Mouse (Mus musculus) embryonic facial prominence, embryonic 11.5 days (tissue): ENCODE results near the gene Slfn14. TPM values are rescaled to one million over a fixed set of nuclear protein-coding genes. Genes with fewer than 3 reads are reported as not detected.
A peak's percentile ranks its signal among the peaks of the same experiment; 100 is the strongest.
"Not testable (repeated sequence)": the region's sequence is repeated elsewhere in the genome, so short reads cannot be mapped to it uniquely, and the experiment has no call there.

Experiments
- ATAC-seq: fragments of 200-750 bp; cut with Nextera tagmentation; replicated peaks from 2 replicates; pipeline ENCODE4 v1.8.0; 2017; ENCODE audit warnings: low read depth; ENCODE audit not compliant: insufficient number of reproducible peaks, low FRiP score, low TSS enrichment
- DNase-seq: peaks from one replicate; pipeline ENCODE4 v3.0.0-alpha.2; 2015; ENCODE audit warnings: low spot score
- H3K27ac ChIP-seq: fragments of 300-500 bp; sonication (generic); replicated peaks from 2 replicates; pipeline ENCODE4 v1.5.1; 2014; ENCODE audit warnings: mild to moderate bottlenecking, low read depth, low read length, control low read depth
- H3K27me3 ChIP-seq: fragments of 300-500 bp; sonication (generic); 2 replicates; pipeline ENCODE4 v1.6.1; 2014; ENCODE audit warnings: mild to moderate bottlenecking, low read length, moderate library complexity, mixed read lengths; ENCODE audit not compliant: control insufficient read depth, insufficient read depth
- H3K36me3 ChIP-seq: fragments of 300-500 bp; sonication (generic); replicated peaks from 2 replicates; pipeline ENCODE4 v1.6.1; 2014; ENCODE audit warnings: low read depth, mild to moderate bottlenecking, low read length, moderate library complexity, mixed read lengths; ENCODE audit not compliant: control insufficient read depth, insufficient read depth
- H3K4me1 ChIP-seq: fragments of 300-500 bp; sonication (generic); 2 replicates; pipeline ENCODE4 v1.6.1; 2014; ENCODE audit warnings: low read length, mixed read lengths; ENCODE audit not compliant: control insufficient read depth, insufficient read depth
- H3K4me2 ChIP-seq: fragments of 300-500 bp; sonication (generic); 2 replicates; pipeline ENCODE4 v1.6.1; 2014; ENCODE audit warnings: low read depth, mild to moderate bottlenecking, control low read depth, low read length, moderate library complexity
- H3K4me3 ChIP-seq: fragments of 300-500 bp; sonication (generic); 2 replicates; pipeline ENCODE4 v1.5.1; 2014; ENCODE audit warnings: low read depth, low read length, control low read depth
- H3K9ac ChIP-seq: fragments of 300-500 bp; sonication (generic); replicated peaks from 2 replicates; pipeline ENCODE4 v1.6.1; 2014; ENCODE audit warnings: mild to moderate bottlenecking, control low read depth, low read length
- H3K9me3 ChIP-seq: fragments of 300-500 bp; sonication (generic); replicated peaks from 2 replicates; pipeline ENCODE4 v1.6.1; 2016; ENCODE audit warnings: mild to moderate bottlenecking, low read length, inconsistent platforms, mixed read lengths; ENCODE audit not compliant: control insufficient read depth
- WGBS: fragments of 180-500 bp; shearing (Covaris S2); extraction: QIAGEN DNeasy Blood & Tissue Kit; methylation state at CpG from one replicate; pipeline ENCODE4 v1.1.7; 2014; 5-methylcytosine and 5-hydroxymethylcytosine counted together
- polyA plus RNA-seq: library from polyadenylated mRNA; unstranded; fragments of >200 nt; fragmentation: Nextera tagmentation; extraction: Ambion mirVana; gene quantifications from 2 replicates; pipeline ENCODE4 v1.2.1, GENCODE M21; 2014

The Slfn14 gene
- polyA plus RNA-seq: 0.56 and 0.81 TPM in 2 replicates

DNA sequence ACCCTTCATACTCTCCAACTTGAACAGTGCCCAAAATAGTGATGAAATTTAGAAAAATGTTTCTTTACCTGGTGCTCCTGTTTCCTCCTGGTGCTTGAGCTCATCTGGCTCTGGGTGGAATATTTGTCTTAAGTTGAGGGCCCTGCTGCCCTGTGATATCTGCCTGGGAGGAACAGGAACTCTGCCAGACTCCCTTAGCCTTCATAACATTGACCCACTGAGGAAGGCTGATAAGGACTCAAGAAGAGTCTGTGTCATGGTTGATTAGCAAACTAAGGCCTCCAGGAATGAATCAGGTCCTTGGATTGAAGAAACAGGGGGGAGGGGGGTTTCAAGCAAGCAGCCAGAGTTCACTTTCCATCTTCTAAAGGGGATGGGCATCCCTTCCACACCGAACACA lies at the start of gene Slfn14:
Slfn14 (minus strand) TSS at position 161 of the 400 bp plus-strand sequence.
- H3K4me1 ChIP-seq: no peaks in the 10 kb centered on the region
- no peak within 1 kb of the TSS for H3K4me2 ChIP-seq
- no peaks in the 10 kb centered on the region for H3K36me3 ChIP-seq
- H3K9me3 ChIP-seq: no peaks in the 10 kb centered on the region
- no peak within 1 kb of the TSS for H3K4me3 ChIP-seq
- H3K27ac ChIP-seq: no peak within 1 kb of the TSS
- H3K9ac ChIP-seq: no peak within 1 kb of the TSS
- H3K27me3 ChIP-seq: no peaks in the 10 kb centered on the region
- DNase-seq: no peak
- no peak for ATAC-seq
- 91% methylated on average over 1 of the region's 1 CpGs for WGBS

- no peak overlapping the region for H3K9ac ChIP-seq
- no peak for DNase-seq
- H3K4me2 ChIP-seq: no peak overlapping the region
- no peak for ATAC-seq
- no peaks in the 10 kb centered on the region for H3K4me1 ChIP-seq
- no peaks in the 10 kb centered on the region for H3K9me3 ChIP-seq
- 90% methylated on average over 7 of the region's 7 CpGs for WGBS
- no peak overlapping the region for H3K4me3 ChIP-seq
- H3K27me3 ChIP-seq: no peaks in the 10 kb centered on the region
- no peak overlapping the region for H3K27ac ChIP-seq
- H3K36me3 ChIP-seq: no peaks in the 10 kb centered on the region; the same call in none of the 2 replicates
Measured at GRCm38 (mm10) chr11:83335826-83336225, 49.3 kb upstream of the Slfn14 start.

DNA sequence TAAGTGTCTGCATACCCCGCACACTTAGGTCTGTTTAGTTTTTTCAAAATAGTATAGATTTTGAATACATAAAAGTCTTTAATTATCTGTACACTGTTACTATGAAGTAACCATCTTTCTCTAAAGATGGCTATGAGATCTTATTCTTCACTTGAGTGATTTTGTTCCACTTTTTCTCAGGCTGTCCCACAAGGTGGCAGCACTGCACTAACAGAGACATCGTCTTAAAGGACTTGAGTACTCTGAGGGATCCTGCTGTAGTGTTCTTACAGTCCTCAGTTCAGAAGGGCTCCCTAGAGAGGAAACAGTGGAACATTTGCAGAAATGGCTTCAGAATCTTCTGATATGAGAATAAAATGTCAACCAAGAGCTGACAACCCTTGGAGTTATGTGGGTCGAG lies 40.9 kb upstream of the Slfn14 start:
- no peaks in the 10 kb centered on the region for H3K4me1 ChIP-seq
- H3K4me3 ChIP-seq: no peak overlapping the region
- H3K27ac ChIP-seq: no peak overlapping the region
- WGBS: 64% methylated on average over 3 of the region's 3 CpGs
- ATAC-seq: no peak
- H3K27me3 ChIP-seq: no peaks in the 10 kb centered on the region
- H3K36me3 ChIP-seq: peaks cover 2% of the 10 kb centered on the region
- no peak overlapping the region for H3K4me2 ChIP-seq
- DNase-seq: peak; percentile 78
- H3K9me3 ChIP-seq: no peaks in the 10 kb centered on the region
- no peak overlapping the region for H3K9ac ChIP-seq

DNA sequence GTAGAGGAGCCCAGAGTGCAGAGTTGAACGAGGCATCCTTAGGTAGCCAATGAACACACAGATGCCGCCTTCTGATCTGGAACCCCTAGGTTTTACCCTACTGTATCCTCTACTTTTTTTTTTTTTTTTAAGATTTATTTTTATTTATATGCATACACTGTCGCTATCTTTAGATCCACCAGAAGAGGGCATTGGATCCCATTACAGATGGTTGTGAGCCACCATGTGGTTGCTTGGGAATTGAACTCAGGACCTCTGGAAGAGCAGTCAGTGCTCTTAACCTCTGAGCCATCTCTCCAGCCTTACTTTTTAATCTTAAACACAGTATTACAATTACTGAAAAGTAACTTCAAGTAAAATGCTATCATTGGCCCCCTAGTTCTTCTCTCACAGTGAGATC lies 40.2 kb upstream of the Slfn14 start:
- H3K9ac ChIP-seq, H3K27me3 ChIP-seq, H3K4me2 ChIP-seq, ATAC-seq, H3K36me3 ChIP-seq, H3K4me1 ChIP-seq, H3K4me3 ChIP-seq, H3K9me3 ChIP-seq, H3K27ac ChIP-seq, DNase-seq: not testable (repeated sequence)
- 85% methylated on average over 3 of the region's 3 CpGs for WGBS

- DNase-seq (no peak), ATAC-seq (no peak)
- H3K27ac ChIP-seq: no peak overlapping the region
- 87% methylated on average over 4 of the region's 4 CpGs for WGBS
- H3K4me2 ChIP-seq: no peak overlapping the region
- H3K9me3 ChIP-seq: no peaks in the 10 kb centered on the region
- H3K9ac ChIP-seq: no peak overlapping the region
- no peaks in the 10 kb centered on the region for H3K27me3 ChIP-seq
- H3K36me3 ChIP-seq: peaks cover 2% of the 10 kb centered on the region
- no peak overlapping the region for H3K4me3 ChIP-seq
- H3K4me1 ChIP-seq: no peaks in the 10 kb centered on the region
Measured at GRCm38 (mm10) chr11:83319048-83319447, 32.5 kb upstream of the Slfn14 start.

GRCm38 (mm10) chr11:83312471-83312870 lies 25.9 kb upstream of the Slfn14 start:
- no peaks in the 10 kb centered on the region; the same call in 1 of the 2 replicates for H3K36me3 ChIP-seq

DNA sequence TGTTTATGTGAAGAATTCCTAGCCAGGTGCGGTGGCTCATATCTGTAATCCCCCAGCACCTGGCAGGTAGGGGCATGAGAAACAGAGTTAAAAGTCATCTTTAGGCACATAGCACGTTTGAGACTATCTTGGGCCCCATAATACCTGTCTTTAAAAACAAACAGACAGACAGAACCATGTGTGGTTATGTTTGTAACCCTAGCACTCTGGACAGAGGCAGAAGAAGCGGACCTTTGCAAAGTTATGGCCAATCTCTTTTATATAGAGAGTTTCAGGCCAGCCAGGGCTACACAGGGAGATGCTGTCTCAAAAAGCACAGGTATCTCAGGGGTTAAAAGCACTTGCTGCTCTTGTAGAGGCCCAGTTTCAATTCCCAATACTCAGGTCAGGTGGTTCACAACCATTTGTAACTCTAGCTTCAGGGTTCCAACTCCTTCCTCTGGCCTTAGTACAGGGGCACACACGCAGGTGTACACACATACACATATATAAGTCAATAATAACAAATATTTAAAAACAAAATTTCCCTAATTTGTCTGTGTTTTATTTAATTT lies 20.3 kb upstream of the Slfn14 start:
- no peak overlapping the region for H3K27ac ChIP-seq
- H3K36me3 ChIP-seq: no peaks in the 10 kb centered on the region
- ATAC-seq (no peak), DNase-seq (no peak)
- no peaks in the 10 kb centered on the region; the same call in 1 of the 2 replicates for H3K4me1 ChIP-seq
- no peak overlapping the region for H3K4me3 ChIP-seq
- WGBS: 74% methylated on average over 4 of the region's 4 CpGs
- H3K9ac ChIP-seq: no peak overlapping the region
- H3K27me3 ChIP-seq: no peaks in the 10 kb centered on the region
- no peaks in the 10 kb centered on the region for H3K9me3 ChIP-seq
- H3K4me2 ChIP-seq: no peak overlapping the region

More at GRCm38 (mm10) chr11:83312471-83312870, 25.9 kb upstream of the Slfn14 start:
- 85% methylated on average over 5 of the region's 5 CpGs for WGBS
- H3K9me3 ChIP-seq: no peaks in the 10 kb centered on the region
- ATAC-seq: no peak
- H3K4me1 ChIP-seq: no peaks in the 10 kb centered on the region
- no peak overlapping the region for H3K4me3 ChIP-seq
- H3K4me2 ChIP-seq: no peak overlapping the region
- H3K27me3 ChIP-seq: no peaks in the 10 kb centered on the region
- H3K9ac ChIP-seq: no peak overlapping the region
- DNase-seq: no peak
- H3K27ac ChIP-seq: no peak overlapping the region

DNA sequence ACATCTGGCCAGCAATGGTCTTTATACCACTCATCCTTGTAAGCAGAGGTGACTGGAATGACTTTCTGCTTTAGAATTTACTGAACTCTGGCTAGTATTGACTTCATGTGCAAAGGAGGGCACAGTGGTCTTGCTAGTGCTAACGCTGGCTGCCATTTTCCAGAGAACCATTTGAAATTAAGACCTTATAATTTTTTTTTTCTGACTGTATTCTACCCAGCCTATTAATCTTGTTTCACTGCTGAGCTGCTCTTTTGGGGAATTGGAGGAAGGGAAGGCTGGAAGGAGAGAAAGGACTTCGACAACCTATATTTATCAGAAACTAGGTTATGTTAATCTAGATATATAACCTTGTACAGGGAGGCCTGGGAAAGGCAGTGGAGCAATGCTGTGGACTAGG lies 18.0 kb upstream of the Slfn14 start:
- no peak for DNase-seq
- Histone ChIP-seq H3K4me1 (no peaks in the 10 kb centered on the region; the same call in 1 of the 2 replicates), H3K36me3 (no peaks in the 10 kb centered on the region), H3K9me3 (no peaks in the 10 kb centered on the region), H3K9ac (no peak overlapping the region), H3K27me3 (no peaks in the 10 kb centered on the region), H3K4me3 (no peak overlapping the region), H3K27ac (no peak overlapping the region), H3K4me2 (no peak overlapping the region; the same call in 1 of the 2 replicates)
- ATAC-seq: no peak
- WGBS: 97% methylated on average over 2 of the region's 2 CpGs
